Mouse (Mus musculus): ENCODE results near the gene Gatc.
A peak's percentile ranks its signal among the peaks of the same experiment; 100 is the strongest.
"Not testable (repeated sequence)": the region's sequence is repeated elsewhere in the genome, so short reads cannot be mapped to it uniquely, and the experiment has no call there.

Gatc gene

GRCm38 (mm10) chr5:115340577-115341313, at the start of gene Gatc, which contains the start of gene Triap1:
Gatc (minus strand) TSS chr5:115341178.
Triap1 (plus strand) TSS chr5:115341225.
- peak; percentile 94 for DNase-seq (ENCODE audit: extremely low spot score)

- not testable (repeated sequence) for DNase-seq (ENCODE audit: extremely low spot score)
Observed at GRCm38 (mm10) chr5:115378882-115379281, 37.9 kb upstream of the Gatc start.

- no peak for DNase-seq (ENCODE audit: extremely low spot score)
Observed at GRCm38 (mm10) chr5:115375436-115375835, 34.5 kb upstream of the Gatc start.

- DNase-seq (ENCODE audit: extremely low spot score) = no peak
Observed at GRCm38 (mm10) chr5:115374204-115374820, 33.3 kb upstream of the Gatc start.

GRCm38 (mm10) chr5:115373441-115374203, 32.6 kb upstream of the Gatc start:
- peak; percentile 82 for DNase-seq (ENCODE audit: extremely low spot score)

- no peak for DNase-seq (ENCODE audit: extremely low spot score)
Observed at GRCm38 (mm10) chr5:115371736-115372135, 30.8 kb upstream of the Gatc start.

GRCm38 (mm10) chr5:115364782-115365181, 23.8 kb upstream of the Gatc start:
- no peak for DNase-seq (ENCODE audit: extremely low spot score)

- peak; percentile 51 for DNase-seq (ENCODE audit: extremely low spot score)
Observed at GRCm38 (mm10) chr5:115362819-115363714, 22.1 kb upstream of the Gatc start.

GRCm38 (mm10) chr5:115362216-115362615, 21.2 kb upstream of the Gatc start:
- DNase-seq (ENCODE audit: extremely low spot score) = no peak

- no peak for DNase-seq (ENCODE audit: extremely low spot score)
Observed at GRCm38 (mm10) chr5:115359851-115360372, 18.9 kb upstream of the Gatc start.

- DNase-seq (ENCODE audit: extremely low spot score) = no peak
Observed at GRCm38 (mm10) chr5:115359438-115359837, 18.5 kb upstream of the Gatc start.

- peak; percentile 94 for DNase-seq (ENCODE audit: extremely low spot score)
Observed at GRCm38 (mm10) chr5:115358872-115359271, 17.9 kb upstream of the Gatc start.

- DNase-seq (ENCODE audit: extremely low spot score) = no peak
Observed at GRCm38 (mm10) chr5:115355070-115355469, 14.1 kb upstream of the Gatc start.

- DNase-seq (ENCODE audit: extremely low spot score) = no peak
Observed at GRCm38 (mm10) chr5:115351348-115351747, 10.4 kb upstream of the Gatc start.

GRCm38 (mm10) chr5:115349225-115349555, 8.2 kb upstream of the Gatc start:
- DNase-seq (ENCODE audit: extremely low spot score) = no peak

- DNase-seq (ENCODE audit: extremely low spot score) = peak; percentile 98
Observed at GRCm38 (mm10) chr5:115348546-115349224, 7.7 kb upstream of the Gatc start, which contains the start of gene Cox6a1. Cox6a1 (minus strand) TSS chr5:115348981.

GRCm38 (mm10) chr5:115347564-115347963, 6.6 kb upstream of the Gatc start:
- DNase-seq (ENCODE audit: extremely low spot score) = peak; percentile 80

GRCm38 (mm10) chr5:115341314-115342165, 562 bp upstream of the Gatc start:
- no peak for DNase-seq (ENCODE audit: extremely low spot score)

GRCm38 (mm10) chr5:115340007-115340406, 971 bp downstream of the Gatc start:
- no peak for DNase-seq (ENCODE audit: extremely low spot score)

GRCm38 (mm10) chr5:115333626-115334025, 7.4 kb downstream of the Gatc start:
- DNase-seq (ENCODE audit: extremely low spot score) = no peak
